Mouse (Mus musculus) bone marrow, adult 2 months (tissue): ENCODE results near the gene Ppif. TPM values are rescaled to one million over a fixed set of nuclear protein-coding genes. Genes with fewer than 3 reads are reported as not detected.
A peak's percentile ranks its signal among the peaks of the same experiment; 100 is the strongest.

Experiments
- H3K27ac ChIP-seq: fragments of 200-500 bp; 2 replicates; pipeline ENCODE4 v1.5.1; 2012; ENCODE audit warnings: low read depth, mild to moderate bottlenecking, control low read depth, inconsistent platforms, low read length; ENCODE audit not compliant: control insufficient read depth, poor library complexity, insufficient read depth
- H3K4me1 ChIP-seq: fragments of 200-500 bp; 2 replicates; pipeline ENCODE4 v1.6.1; 2011; ENCODE audit warnings: low read length; ENCODE audit not compliant: control insufficient read depth, insufficient read depth
- H3K4me3 ChIP-seq: fragments of 200-500 bp; replicated peaks from 2 replicates; pipeline ENCODE3; 2011; ENCODE audit warnings: mild to moderate bottlenecking, low read depth, low read length, control low read depth; ENCODE audit not compliant: control insufficient read depth
- CTCF ChIP-seq: fragments of 200-500 bp; IDR thresholded peaks from 2 replicates; pipeline ENCODE4 v1.5.1; 2011; ENCODE audit warnings: low read length, control low read depth; ENCODE audit not compliant: control insufficient read depth, insufficient read depth
- POLR2A ChIP-seq: fragments of 200-500 bp; IDR thresholded peaks from 2 replicates; pipeline ENCODE4 v1.6.1; 2011; ENCODE audit warnings: low read depth, mild to moderate bottlenecking, control low read depth, low read length, borderline replicate concordance; ENCODE audit not compliant: control insufficient read depth
- WGBS: fragments of 180-500 bp; shearing (Covaris S2); methylation state at CpG from one replicate; pipeline ENCODE4 v1.1.7; 2018; 5-methylcytosine and 5-hydroxymethylcytosine counted together
- polyA plus RNA-seq: library from polyadenylated mRNA; stranded (reverse); fragments of >200 nt; gene quantifications from 2 replicates; pipeline ENCODE4 v1.2.4, GENCODE M21; 2011; ENCODE audit warnings: low replicate concordance; ENCODE audit not compliant: missing spikeins, insufficient read depth, insufficient read length

The Ppif gene
- polyA plus RNA-seq, 1 experiment = 34.3 TPM

- TF ChIP-seq POLR2A (no peak), CTCF (no peak)
- WGBS = 48% methylated on average over 3 of the region's 3 CpGs
- Histone ChIP-seq H3K4me3 (no peak overlapping the region), H3K27ac (no peak overlapping the region), H3K4me1 (no peaks in the 10 kb centered on the region; the same call in 1 of the 2 replicates)
Measured at GRCm38 (mm10) chr14:25736140-25736539, 42.2 kb downstream of the Ppif start.

DNA sequence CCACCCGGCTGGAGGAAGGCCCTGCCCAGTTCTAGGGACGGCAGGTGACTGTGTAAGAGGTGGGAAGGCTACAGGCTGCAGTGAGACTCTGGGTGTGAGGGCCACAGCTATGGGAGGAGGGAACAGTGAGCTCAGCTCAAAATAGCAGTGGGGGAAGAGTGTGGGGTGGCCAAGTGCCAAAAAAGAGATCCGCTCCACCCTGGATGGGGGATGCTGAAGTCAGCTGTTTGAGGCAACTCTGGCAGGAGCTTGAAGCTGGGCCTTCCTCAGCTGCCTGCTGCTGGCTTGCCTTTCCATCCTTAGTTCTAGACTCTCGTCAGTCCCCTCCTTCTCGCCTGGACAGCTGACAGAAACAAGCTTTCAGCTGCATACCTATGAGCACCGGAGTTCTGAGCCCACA, 42.6 kb downstream of the Ppif start:
- WGBS = 30% methylated on average over 6 of the region's 6 CpGs
- no peak for TF ChIP-seq POLR2A
- TF ChIP-seq CTCF = no peak
- H3K4me1 ChIP-seq = no peaks in the 10 kb centered on the region; the same call in 1 of the 2 replicates
- no peak overlapping the region for H3K27ac ChIP-seq
- no peak overlapping the region for H3K4me3 ChIP-seq

GRCm38 (mm10) chr14:25738591-25739001, 44.6 kb downstream of the Ppif start:
- no peak overlapping the region for H3K4me3 ChIP-seq
- 80% methylated on average over 14 of the region's 14 CpGs for WGBS

GRCm38 (mm10) chr14:25739957-25740565, 46.1 kb downstream of the Ppif start:
- Histone ChIP-seq H3K4me1 (no peaks in the 10 kb centered on the region; the same call in 1 of the 2 replicates), H3K4me3 (no peak overlapping the region), H3K27ac (no peak overlapping the region)
- TF ChIP-seq CTCF = no peak
- TF ChIP-seq POLR2A = no peak
- 77% methylated on average over 4 of the region's 4 CpGs for WGBS

More at GRCm38 (mm10) chr14:25738591-25739001, 44.6 kb downstream of the Ppif start:
- TF ChIP-seq POLR2A (no peak), CTCF (no peak)
- Histone ChIP-seq H3K4me1 (no peaks in the 10 kb centered on the region; the same call in 1 of the 2 replicates), H3K27ac (no peak overlapping the region)

DNA sequence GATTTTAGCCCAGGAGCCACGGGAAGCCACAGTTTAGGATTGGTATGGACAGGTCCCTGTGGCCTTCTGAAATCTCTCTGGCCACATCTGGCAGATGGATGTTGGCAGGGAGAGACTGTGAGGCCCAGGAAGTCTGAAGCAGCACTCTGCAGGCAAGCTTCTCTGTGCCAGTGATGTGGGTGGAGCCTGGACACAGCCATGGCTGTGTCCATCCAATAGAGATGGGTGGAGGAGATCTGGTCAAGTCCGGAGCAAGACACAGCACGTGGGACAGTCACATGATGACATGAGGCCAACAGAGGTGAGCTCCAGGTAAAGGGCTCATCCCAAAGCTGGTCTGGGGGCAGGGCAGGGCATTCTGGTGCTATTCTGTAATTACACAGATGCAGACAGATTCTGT, 47.3 kb downstream of the Ppif start:
- Histone ChIP-seq H3K4me1 (peaks cover 2% of the 10 kb centered on the region), H3K4me3 (no peak overlapping the region), H3K27ac (no peak overlapping the region)
- TF ChIP-seq CTCF (no peak), POLR2A (no peak)
- 85% methylated on average over 3 of the region's 3 CpGs for WGBS

DNA sequence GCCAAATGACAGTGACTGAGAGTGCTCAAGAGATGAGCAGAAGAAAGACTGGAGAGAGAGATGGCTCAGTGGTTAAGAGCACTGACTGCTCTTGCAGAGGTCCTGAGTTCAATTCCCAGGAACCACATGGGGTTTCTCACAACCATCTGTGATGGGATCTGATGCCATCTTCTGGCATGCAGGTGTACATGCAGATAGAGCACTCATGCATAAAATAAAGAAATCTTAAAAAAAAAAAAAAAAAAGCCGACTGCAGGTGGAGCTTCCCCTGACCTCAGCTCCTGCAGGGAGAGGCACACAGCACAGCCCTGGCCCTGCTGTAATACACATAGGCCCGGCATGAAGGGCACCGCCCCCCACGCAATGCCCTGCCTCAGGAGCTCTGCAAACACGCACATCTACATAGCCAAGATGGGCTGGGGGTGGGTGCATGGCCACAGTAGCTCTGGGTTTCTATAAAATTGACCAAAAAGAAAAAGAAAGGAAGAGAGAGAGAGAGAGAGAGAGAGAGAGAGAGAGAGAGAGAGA, 48.0 kb downstream of the Ppif start:
- peaks cover 7% of the 10 kb centered on the region for H3K4me1 ChIP-seq
- TF ChIP-seq POLR2A (no peak), CTCF (no peak)
- no peak overlapping the region for H3K27ac ChIP-seq
- 53% methylated on average over 5 of the region's 5 CpGs for WGBS
- H3K4me3 ChIP-seq = no peak overlapping the region

DNA sequence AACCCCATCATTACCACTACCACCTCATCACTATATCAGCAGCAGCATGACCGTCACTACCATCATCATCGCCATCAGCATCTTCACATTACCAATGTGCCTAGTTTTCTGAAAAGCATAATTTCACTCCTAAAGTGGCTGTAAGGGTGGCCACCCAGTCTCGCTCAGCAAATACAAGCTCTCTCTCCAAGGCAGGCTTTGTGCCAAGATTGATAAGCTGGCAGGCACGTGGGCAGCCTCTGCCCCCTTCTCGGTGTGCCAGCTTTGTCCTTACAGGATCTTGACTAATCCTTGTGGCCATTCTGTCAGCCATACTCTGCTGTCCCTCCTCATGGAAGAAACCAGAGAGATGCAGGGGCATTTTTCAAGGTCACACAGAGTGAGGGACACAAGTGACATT, 49.0 kb downstream of the Ppif start:
- Histone ChIP-seq H3K4me1 (peaks cover 8% of the 10 kb centered on the region), H3K27ac (no peak overlapping the region), H3K4me3 (no peak overlapping the region)
- TF ChIP-seq CTCF = no peak
- no peak for TF ChIP-seq POLR2A
- WGBS = 72% methylated on average over 5 of the region's 5 CpGs

GRCm38 (mm10) chr14:25745365-25746184, 51.6 kb downstream of the Ppif start:
- 0 out of 2 replicates have a peak overlapping the region, but pooled peaks have one; percentile 4 for H3K27ac ChIP-seq
- H3K4me3 ChIP-seq = no peak overlapping the region
- H3K4me1 ChIP-seq = peaks cover 8% of the 10 kb centered on the region
- 30% methylated on average over 11 of the region's 11 CpGs for WGBS
- TF ChIP-seq CTCF (no peak), POLR2A (no peak)
